Mouse (Mus musculus): ENCODE results near the gene Prr3. TPM values are rescaled to one million over a fixed set of nuclear protein-coding genes. Genes with fewer than 3 reads are reported as not detected.
"Not testable (repeated sequence)": the region's sequence is repeated elsewhere in the genome, so short reads cannot be mapped to it uniquely, and the experiment has no call there.

Gene Prr3
- polyA plus RNA-seq, 1 experiment from 2014 or later: 56.9 TPM

DNA sequence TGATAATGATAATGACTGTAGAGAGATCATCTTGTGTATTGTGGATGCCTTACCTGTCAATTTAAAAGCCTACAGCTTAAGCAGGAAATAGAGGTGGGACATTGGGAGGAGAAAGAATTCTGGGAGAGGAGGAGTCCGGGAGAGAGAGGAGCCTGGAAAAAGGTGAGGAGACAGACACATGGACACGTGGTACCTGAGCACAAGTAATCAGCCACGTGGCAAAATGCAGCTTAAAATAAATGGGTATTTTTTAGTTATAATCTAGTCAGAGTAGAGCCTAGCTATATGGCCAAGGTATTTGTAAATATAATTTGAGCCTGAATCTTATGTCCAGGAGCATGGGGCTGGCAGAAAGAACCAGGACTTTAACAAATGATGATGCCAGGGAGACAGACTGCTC, 39.5 kb upstream of the Prr3 start:
- 68% methylated on average over 3 of the region's 3 CpGs for WGBS
- H3K9ac ChIP-seq: no peak overlapping the region
- H3K27me3 ChIP-seq: no peaks in the 10 kb centered on the region
- H3K9me3 ChIP-seq: no peaks in the 10 kb centered on the region
- H3K4me3 ChIP-seq: no peak overlapping the region
- H3K27ac ChIP-seq: no peak overlapping the region
- peaks cover 14% of the 10 kb centered on the region for H3K36me3 ChIP-seq
- peaks cover 14% of the 10 kb centered on the region; the same call in 1 of the 2 replicates for H3K4me1 ChIP-seq
- no peak for ATAC-seq (ENCODE audit: insufficient number of reproducible peaks, insufficient read depth, low FRiP score, low TSS enrichment, low read depth)
- no peak overlapping the region for H3K4me2 ChIP-seq

DNA sequence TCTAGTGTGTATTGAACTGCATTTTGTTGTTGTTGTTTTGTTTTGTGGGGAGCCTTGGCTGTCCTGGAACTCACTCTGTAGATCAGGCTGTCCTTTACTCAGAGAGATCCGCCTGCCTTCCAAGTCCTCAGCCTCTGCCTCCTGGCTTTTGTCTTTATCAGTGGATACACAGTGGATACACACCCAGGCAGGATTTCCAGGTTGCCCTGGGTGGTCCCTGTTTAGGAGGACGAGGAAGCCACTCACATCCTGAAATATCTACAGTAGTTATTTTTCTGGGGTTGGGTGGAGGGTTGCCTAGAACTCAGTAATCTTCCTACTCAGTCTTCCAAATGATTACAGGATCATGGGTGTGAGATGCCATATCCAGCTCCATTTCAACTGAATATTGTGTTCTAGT, 38.9 kb upstream of the Prr3 start:
- peaks cover 12% of the 10 kb centered on the region; the same call in 1 of the 2 replicates for H3K4me1 ChIP-seq
- no peak overlapping the region for H3K4me3 ChIP-seq
- no peak overlapping the region for H3K4me2 ChIP-seq
- WGBS: 62% methylated on average over 2 of the region's 2 CpGs
- ATAC-seq (ENCODE audit: insufficient number of reproducible peaks, insufficient read depth, low FRiP score, low TSS enrichment, low read depth): no peak
- no peaks in the 10 kb centered on the region for H3K27me3 ChIP-seq
- no peaks in the 10 kb centered on the region for H3K9me3 ChIP-seq
- H3K9ac ChIP-seq: no peak overlapping the region
- peaks cover 19% of the 10 kb centered on the region for H3K36me3 ChIP-seq
- H3K27ac ChIP-seq: no peak overlapping the region

DNA sequence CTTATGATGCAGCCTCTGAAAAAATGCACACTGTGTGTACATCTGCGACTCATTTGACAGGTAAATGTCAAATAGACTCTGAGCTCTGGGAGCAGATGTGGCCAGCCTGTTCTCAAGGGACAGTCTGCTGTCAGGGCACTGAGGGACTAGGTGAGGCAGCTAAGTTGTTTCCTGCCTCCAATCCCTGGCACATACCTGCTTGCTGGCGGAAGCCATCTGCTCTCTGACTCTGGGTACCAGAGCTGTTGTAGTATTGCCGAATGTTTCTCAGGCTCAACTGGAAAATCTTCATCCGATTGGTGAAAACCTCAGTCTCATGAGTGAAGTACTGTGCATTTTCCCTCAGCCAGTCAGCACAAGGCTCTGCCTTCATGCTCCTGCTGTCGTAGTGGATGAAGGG, 37.0 kb upstream of the Prr3 start:
- WGBS: 88% methylated on average over 5 of the region's 5 CpGs
- no peak overlapping the region for H3K9ac ChIP-seq
- no peak for ATAC-seq (ENCODE audit: insufficient number of reproducible peaks, insufficient read depth, low FRiP score, low TSS enrichment, low read depth)
- peaks cover 19% of the 10 kb centered on the region for H3K36me3 ChIP-seq
- no peak overlapping the region for H3K4me3 ChIP-seq
- H3K9me3 ChIP-seq: no peaks in the 10 kb centered on the region
- no peaks in the 10 kb centered on the region for H3K27me3 ChIP-seq
- no peak overlapping the region for H3K4me2 ChIP-seq
- H3K27ac ChIP-seq: no peak overlapping the region
- H3K4me1 ChIP-seq: peaks cover 3% of the 10 kb centered on the region; the same call in 1 of the 2 replicates

DNA sequence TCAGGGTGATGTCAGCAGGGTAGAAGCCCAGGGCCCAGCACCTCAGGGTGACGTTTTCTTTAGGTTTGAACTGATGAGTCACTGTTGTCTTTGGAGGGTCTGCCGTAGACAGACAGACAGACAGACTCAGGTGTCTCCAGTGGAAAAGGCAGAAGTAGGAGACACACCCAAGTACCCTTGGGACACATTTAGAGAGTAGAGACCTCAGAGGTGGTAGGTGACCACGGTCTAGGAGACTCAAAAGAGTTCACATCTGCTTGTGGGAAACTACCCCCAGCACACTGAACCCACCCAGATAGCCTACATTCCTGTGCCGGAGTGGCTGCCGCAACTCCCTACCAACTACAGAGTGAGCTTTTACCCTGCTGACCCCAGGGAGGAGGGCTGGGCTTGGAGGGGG, 34.9 kb upstream of the Prr3 start:
- Histone ChIP-seq H3K4me1 (no peaks in the 10 kb centered on the region), H3K4me3 (no peak overlapping the region), H3K9me3 (no peaks in the 10 kb centered on the region), H3K36me3 (peaks cover 19% of the 10 kb centered on the region), H3K27ac (no peak overlapping the region), H3K4me2 (no peak overlapping the region), H3K27me3 (no peaks in the 10 kb centered on the region), H3K9ac (no peak overlapping the region)
- ATAC-seq (ENCODE audit: insufficient number of reproducible peaks, insufficient read depth, low FRiP score, low TSS enrichment, low read depth): no peak
- WGBS: 95% methylated on average over 5 of the region's 5 CpGs

DNA sequence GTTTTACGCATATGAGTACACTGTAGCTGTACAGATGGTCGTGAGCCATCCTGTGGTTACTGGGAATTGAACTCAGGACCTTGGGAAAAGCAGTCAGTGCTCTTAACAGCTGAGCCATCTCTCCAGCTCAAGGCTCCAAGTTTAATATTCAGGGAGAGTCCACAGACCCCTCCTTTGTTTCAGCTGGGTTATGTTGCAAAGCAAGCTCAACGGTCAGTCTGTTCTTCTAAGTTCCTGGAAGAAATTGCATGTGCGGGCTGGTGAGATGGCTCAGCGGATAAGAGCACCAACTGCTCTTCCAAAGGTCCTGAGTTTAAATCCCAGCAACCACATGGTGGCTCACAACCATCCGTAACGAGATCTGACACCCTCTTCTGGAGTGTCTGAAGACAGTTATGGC, 24.4 kb upstream of the Prr3 start:
- whole genome bisulfite sequencing: 95% methylated on average over 7 of the region's 7 CpGs
- ATAC-seq (ENCODE audit: insufficient number of reproducible peaks, insufficient read depth, low FRiP score, low TSS enrichment, low read depth); H3K9ac ChIP-seq; H3K9me3 ChIP-seq; H3K27me3 ChIP-seq; H3K4me1 ChIP-seq; H3K4me2 ChIP-seq; H3K4me3 ChIP-seq; H3K36me3 ChIP-seq; H3K27ac ChIP-seq: not testable (repeated sequence)

DNA sequence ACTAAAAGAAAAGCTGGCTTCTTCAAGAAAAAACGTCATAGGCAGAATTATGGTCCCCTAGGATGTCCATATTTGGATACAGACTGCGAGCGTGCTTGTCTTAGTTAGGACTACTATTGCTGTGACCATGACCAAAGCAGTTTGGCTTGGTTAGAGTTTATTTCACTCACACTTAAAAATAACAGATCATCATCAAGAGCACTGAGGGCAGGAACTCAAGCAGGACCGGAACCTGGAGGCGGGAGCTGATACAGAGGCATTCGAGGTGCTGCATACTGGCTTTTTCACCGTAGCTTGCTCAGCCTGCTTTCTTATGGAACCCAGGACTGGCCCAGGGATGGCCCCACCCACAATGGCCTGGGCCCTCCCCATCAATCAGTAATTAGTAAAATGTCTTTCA, 23.3 kb upstream of the Prr3 start:
- no peaks in the 10 kb centered on the region for H3K9me3 ChIP-seq
- no peaks in the 10 kb centered on the region for H3K4me1 ChIP-seq
- H3K27me3 ChIP-seq: no peaks in the 10 kb centered on the region
- no peak overlapping the region for H3K4me2 ChIP-seq
- H3K36me3 ChIP-seq: peaks cover 5% of the 10 kb centered on the region
- no peak overlapping the region for H3K9ac ChIP-seq
- H3K4me3 ChIP-seq: no peak overlapping the region
- ATAC-seq (ENCODE audit: insufficient number of reproducible peaks, insufficient read depth, low FRiP score, low TSS enrichment, low read depth): no peak
- 90% methylated on average over 7 of the region's 7 CpGs for WGBS
- H3K27ac ChIP-seq: no peak overlapping the region

DNA sequence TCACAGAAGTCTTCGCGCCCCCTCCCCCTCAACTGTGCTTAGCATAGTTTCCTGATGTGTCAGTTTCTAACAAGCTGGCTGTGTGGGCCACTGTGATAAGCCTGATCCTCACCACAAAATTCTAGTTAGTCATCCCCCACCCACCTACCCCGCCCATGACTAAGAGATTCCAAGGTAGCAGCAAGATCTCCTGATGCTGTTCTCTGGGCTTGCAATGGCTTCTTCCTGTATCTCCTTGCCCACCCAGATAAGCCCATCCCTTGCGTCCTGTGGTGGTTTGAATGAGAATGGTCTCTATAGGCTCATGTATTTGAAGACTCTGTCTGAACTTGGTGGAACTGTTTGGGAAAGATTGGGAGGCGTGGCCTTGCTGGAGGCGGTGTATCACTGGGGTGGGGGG, 21.9 kb upstream of the Prr3 start:
- ATAC-seq (ENCODE audit: insufficient number of reproducible peaks, insufficient read depth, low FRiP score, low TSS enrichment, low read depth): no peak
- H3K4me3 ChIP-seq: no peak overlapping the region
- H3K9ac ChIP-seq: no peak overlapping the region
- WGBS: 94% methylated on average over 6 of the region's 6 CpGs
- H3K36me3 ChIP-seq: peaks cover 5% of the 10 kb centered on the region
- no peaks in the 10 kb centered on the region for H3K9me3 ChIP-seq
- H3K4me1 ChIP-seq: peaks cover 7% of the 10 kb centered on the region; the same call in 1 of the 2 replicates
- H3K27ac ChIP-seq: no peak overlapping the region
- no peak overlapping the region for H3K4me2 ChIP-seq
- no peaks in the 10 kb centered on the region for H3K27me3 ChIP-seq

DNA sequence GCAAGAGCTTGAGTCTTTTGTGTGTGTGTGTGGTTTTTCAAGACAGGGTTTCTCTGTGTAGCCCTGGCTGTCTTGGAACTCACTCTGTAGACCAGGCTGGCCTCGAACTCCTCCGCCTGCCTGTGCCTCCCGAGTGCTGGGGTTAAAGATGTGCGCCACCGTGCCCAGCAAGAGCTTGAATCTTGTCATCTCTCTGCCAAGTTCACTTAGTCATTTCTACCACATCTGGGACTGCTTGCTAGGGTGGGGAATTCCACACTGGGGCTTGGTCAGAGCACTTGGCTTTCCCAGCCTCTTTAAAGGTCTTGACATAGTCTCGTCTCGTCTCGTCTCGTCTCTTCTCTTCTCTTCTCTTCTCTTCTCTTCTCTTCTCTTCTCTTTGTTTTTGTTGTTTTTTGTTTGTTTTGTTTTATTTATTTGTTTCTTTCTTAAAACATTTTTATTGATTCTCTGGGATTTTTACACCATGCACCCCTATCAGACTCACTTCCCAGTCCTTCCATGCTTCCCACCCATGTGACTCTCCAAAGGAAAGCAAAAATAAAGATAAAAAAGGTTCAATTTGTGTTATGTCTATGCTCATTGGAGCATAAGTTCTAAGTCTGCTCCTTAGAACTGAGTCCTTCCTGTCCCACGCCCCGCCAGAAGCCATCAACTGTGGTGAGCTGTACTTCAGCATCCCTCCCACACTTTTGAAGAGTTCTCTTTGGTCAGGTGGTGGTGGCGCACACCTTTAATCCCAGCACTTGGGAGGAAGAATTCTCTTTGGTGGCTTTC, 21.3 kb upstream of the Prr3 start:
- Histone ChIP-seq H3K9me3 (no peaks in the 10 kb centered on the region), H3K4me3 (no peak overlapping the region), H3K4me2 (no peak overlapping the region), H3K4me1 (peaks cover 7% of the 10 kb centered on the region; the same call in 1 of the 2 replicates), H3K27ac (no peak overlapping the region), H3K36me3 (no peaks in the 10 kb centered on the region), H3K27me3 (no peaks in the 10 kb centered on the region), H3K9ac (no peak overlapping the region)
- no peak for ATAC-seq (ENCODE audit: insufficient number of reproducible peaks, insufficient read depth, low FRiP score, low TSS enrichment, low read depth)
- 94% methylated on average over 12 of the region's 12 CpGs for WGBS

DNA sequence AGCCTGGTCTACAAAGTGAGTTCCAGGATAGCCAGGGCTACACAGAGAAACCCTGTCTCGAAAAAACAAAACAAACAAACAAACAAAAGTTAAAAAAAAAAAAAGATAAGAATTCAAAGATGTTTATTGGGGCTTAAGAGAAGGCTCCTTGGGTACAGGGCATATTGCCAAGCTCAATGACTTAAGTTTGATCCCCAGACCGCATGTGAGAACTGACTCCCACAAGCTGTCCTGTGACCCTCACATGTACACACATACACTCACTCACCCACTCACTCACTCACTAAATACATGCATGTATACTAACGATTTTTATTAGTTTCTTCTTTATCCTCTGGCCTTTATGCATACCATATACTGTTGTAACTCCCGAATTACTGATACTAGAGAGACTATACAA, 20.3 kb upstream of the Prr3 start:
- H3K9me3 ChIP-seq: no peaks in the 10 kb centered on the region
- WGBS: 91% methylated on average over 4 of the region's 4 CpGs

DNA sequence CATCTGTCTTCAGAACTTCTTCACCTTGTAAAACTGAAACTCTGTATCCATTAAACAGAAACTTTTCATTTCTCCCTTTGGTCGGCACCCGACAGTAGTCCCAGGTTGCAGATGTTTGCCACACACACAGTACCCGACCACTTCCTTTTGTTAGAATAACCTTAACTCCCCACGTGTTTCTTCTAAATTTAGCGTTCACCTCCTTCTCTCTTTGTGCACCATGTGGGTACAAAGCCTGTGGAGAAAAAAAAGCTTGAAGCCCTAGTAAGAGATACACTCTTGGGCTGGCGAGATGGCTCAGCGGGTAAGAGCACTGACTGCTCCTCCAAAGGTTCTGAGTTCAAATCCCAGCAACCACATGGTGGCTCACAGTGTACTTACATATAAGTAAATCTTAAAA, 19.3 kb upstream of the Prr3 start:
- no peaks in the 10 kb centered on the region for H3K36me3 ChIP-seq
- H3K27ac ChIP-seq: no peak overlapping the region
- 82% methylated on average over 7 of the region's 7 CpGs for WGBS
- H3K9me3 ChIP-seq: no peaks in the 10 kb centered on the region
- H3K4me3 ChIP-seq: no peak overlapping the region
- peaks cover 19% of the 10 kb centered on the region for H3K4me1 ChIP-seq
- no peak for ATAC-seq (ENCODE audit: insufficient number of reproducible peaks, insufficient read depth, low FRiP score, low TSS enrichment, low read depth)
- H3K4me2 ChIP-seq: no peak overlapping the region
- no peak overlapping the region for H3K9ac ChIP-seq
- no peaks in the 10 kb centered on the region for H3K27me3 ChIP-seq

More for the DNA sequence above, 20.3 kb upstream of the Prr3 start:
- H3K9ac ChIP-seq: no peak overlapping the region
- H3K4me1 ChIP-seq: peaks cover 14% of the 10 kb centered on the region
- no peak for ATAC-seq (ENCODE audit: insufficient number of reproducible peaks, insufficient read depth, low FRiP score, low TSS enrichment, low read depth)
- no peak overlapping the region for H3K4me2 ChIP-seq
- no peak overlapping the region for H3K27ac ChIP-seq
- no peak overlapping the region for H3K4me3 ChIP-seq
- no peaks in the 10 kb centered on the region for H3K27me3 ChIP-seq
- H3K36me3 ChIP-seq: no peaks in the 10 kb centered on the region

DNA sequence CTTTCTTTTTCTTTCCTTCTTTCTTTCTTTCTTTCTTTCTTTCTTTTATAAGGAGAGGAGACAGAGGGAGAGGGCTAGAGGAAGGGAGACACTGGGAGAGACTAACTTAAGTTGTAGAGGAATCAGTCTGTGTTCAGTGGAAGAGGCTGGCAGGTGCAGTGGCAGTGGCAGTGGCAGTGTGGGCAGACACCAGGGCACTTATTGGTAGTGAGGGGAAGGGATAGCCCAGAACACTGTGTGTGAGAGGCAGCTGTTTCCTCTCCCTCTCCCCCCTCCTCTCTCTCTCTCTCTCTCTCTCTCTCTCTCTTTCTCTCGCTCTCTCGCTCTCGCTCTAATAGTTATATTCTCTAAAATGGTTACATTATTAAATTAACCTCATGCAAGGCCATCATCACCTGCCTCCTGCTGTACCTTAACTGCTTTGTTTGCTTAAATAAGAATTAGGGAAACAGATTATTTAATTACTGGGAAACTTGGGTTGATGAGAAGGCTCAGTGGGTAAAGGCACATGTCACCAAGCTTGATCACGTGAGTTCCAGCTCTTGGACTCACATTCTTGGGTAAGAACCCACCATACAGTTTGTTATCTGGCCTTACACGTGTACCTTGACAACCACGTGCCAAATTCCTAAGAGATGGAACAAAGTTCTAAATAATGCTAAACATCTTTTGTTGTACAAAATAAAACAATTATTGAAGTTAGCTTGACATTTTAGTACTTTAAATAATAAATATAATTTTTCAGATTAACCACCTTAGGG, 18.7 kb upstream of the Prr3 start:
- Histone ChIP-seq H3K36me3 (no peaks in the 10 kb centered on the region), H3K4me2 (no peak overlapping the region), H3K9ac (no peak overlapping the region), H3K27me3 (no peaks in the 10 kb centered on the region), H3K4me3 (no peak overlapping the region), H3K4me1 (peaks cover 19% of the 10 kb centered on the region), H3K27ac (no peak overlapping the region), H3K9me3 (no peaks in the 10 kb centered on the region)
- ATAC-seq (ENCODE audit: insufficient number of reproducible peaks, insufficient read depth, low FRiP score, low TSS enrichment, low read depth): no peak
- 86% methylated on average over 6 of the region's 6 CpGs for WGBS

Measured in embryonic facial prominence, embryonic 13.5 days (tissue).